Mouse (Mus musculus): ENCODE measurements around the gene Lipa. TPM values are rescaled to one million over a fixed set of nuclear protein-coding genes. Genes with fewer than 3 reads are reported as not detected.

Lipa gene
- polyA plus RNA-seq, 1 experiment from 2014 or later: 24.9 TPM

DNA sequence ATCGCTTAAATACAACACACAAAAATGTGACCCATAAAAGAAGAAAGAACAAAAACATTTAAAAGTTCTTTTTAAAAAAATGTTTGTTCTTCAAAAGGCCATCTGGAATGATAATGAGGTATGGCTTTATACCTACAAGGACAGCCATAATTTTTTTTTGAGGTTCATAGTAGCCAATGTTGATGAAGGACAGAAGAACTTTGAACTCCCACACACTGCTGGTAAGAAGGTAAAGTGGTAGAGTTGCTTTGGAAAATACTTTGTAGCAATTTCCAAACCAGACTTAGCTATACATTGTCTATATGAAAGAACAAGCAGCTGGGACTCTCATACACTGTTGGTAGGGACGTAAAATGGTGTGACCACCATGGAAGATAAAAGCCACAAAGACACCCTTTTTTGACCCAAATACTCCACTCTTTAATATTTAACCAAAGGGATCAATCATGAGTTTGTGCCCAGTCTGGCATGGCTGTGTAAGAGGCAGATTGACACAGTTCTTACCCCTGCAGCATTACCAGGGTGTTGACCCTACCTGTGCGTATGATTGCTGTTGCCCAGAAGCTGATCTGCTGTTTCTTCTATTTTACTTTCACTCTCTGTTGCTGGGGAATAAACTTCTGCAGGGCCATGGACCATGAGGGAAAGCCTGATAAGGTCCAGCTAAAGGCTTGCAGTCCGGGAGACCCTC, 4.9 kb upstream of the Lipa start:
- Histone ChIP-seq H3K4me2 (ENCODE audit: low read length) (no peak overlapping the region), H3K27me3 (ENCODE audit: control insufficient read depth, insufficient read depth, low read depth, low read length) (no peaks in the 10 kb centered on the region), H3K27ac (ENCODE audit: low read length) (no peak overlapping the region), H3K36me3 (ENCODE audit: control insufficient read depth, insufficient read depth, low read length) (no peaks in the 10 kb centered on the region), H3K9ac (ENCODE audit: low read depth, low read length) (no peak overlapping the region), H3K9me3 (replicated peaks; ENCODE audit: control insufficient read depth, low read length, poor library complexity, severe bottlenecking) (no peaks in the 10 kb centered on the region), H3K4me1 (ENCODE audit: control insufficient read depth, insufficient read depth, low read length) (no peaks in the 10 kb centered on the region), H3K4me3 (ENCODE audit: low read depth, low read length) (no peak overlapping the region)
- 95% methylated on average over 4 of the region's 4 CpGs for WGBS
- no peak for ATAC-seq

DNA sequence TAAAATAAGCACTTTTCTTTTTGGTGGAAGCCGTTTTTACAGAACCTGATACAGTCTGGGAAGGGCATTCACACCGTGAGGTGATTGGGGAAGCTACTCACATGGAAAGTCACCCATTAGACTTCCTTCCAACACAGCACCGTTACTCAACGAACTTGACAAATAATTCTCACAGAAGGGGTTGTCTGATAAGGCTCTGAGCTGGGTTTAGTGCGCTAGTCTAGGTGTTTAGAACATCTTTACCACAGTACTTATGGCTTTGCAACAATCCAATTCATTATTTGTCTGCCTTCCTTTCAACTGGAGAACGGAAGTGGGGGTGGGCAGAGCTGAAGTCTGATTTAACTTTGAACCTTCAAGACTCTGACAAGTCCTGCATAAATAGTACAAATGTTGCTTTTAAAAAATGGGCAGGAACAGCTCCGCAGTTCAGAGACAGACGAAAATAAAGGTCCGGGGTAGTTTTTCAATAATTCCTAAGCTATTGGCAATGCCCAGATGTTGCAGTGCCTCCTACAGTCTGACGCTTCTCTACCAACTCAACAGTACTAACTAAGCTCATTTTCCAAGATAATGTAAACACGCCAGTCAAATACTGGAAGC, 852 bp downstream of the Lipa start:
- Histone ChIP-seq H3K4me2 (ENCODE audit: low read length) (peak overlapping the region; percentile 87), H3K4me1 (ENCODE audit: control insufficient read depth, insufficient read depth, low read length) (peaks cover 6% of the 10 kb centered on the region), H3K9ac (ENCODE audit: low read depth, low read length) (peak overlapping the region; percentile 85), H3K27me3 (ENCODE audit: control insufficient read depth, insufficient read depth, low read depth, low read length) (no peaks in the 10 kb centered on the region), H3K9me3 (replicated peaks; ENCODE audit: control insufficient read depth, low read length, poor library complexity, severe bottlenecking) (no peaks in the 10 kb centered on the region), H3K36me3 (ENCODE audit: control insufficient read depth, insufficient read depth, low read length) (no peaks in the 10 kb centered on the region), H3K4me3 (ENCODE audit: low read depth, low read length) (peak overlapping the region; percentile 77), H3K27ac (ENCODE audit: low read length) (peak overlapping the region; percentile 80)
- peak; percentile 47 for ATAC-seq
- WGBS: 43% methylated on average over 11 of the region's 11 CpGs

DNA sequence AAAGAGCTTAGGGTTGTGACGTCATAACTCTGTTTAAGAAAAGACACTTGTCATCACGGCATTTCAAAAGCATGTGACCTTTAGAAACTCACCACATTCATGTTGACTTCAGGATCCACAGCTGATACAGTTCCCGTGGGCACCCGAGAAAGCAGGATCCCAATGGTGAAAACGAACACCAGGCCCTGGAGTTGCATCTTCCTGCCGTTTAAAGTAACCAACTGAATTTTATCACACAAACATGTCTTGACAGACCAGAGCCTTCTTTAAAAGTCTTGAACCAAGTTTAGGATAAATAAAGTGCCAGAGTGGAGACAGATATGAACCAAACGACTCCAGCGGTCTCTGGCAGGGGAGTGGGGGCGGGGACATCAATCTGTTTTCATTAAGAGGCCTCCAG, 2.6 kb downstream of the Lipa start:
- Histone ChIP-seq H3K4me3 (ENCODE audit: low read depth, low read length) (no peak overlapping the region), H3K9me3 (replicated peaks; ENCODE audit: control insufficient read depth, low read length, poor library complexity, severe bottlenecking) (no peaks in the 10 kb centered on the region), H3K27me3 (ENCODE audit: control insufficient read depth, insufficient read depth, low read depth, low read length) (no peaks in the 10 kb centered on the region), H3K27ac (ENCODE audit: low read length) (no peak overlapping the region), H3K36me3 (ENCODE audit: control insufficient read depth, insufficient read depth, low read length) (no peaks in the 10 kb centered on the region), H3K4me1 (ENCODE audit: control insufficient read depth, insufficient read depth, low read length) (peaks cover 6% of the 10 kb centered on the region), H3K4me2 (ENCODE audit: low read length) (no peak overlapping the region), H3K9ac (ENCODE audit: low read depth, low read length) (no peak overlapping the region)
- WGBS: 83% methylated on average over 9 of the region's 9 CpGs
- ATAC-seq: no peak

- Histone ChIP-seq H3K4me2 (ENCODE audit: low read length) (no peak overlapping the region), H3K36me3 (ENCODE audit: control insufficient read depth, insufficient read depth, low read length) (no peaks in the 10 kb centered on the region; the same call in 1 of the 2 replicates), H3K27ac (ENCODE audit: low read length) (no peak overlapping the region), H3K4me3 (ENCODE audit: low read depth, low read length) (no peak overlapping the region), H3K27me3 (ENCODE audit: control insufficient read depth, insufficient read depth, low read depth, low read length) (no peaks in the 10 kb centered on the region), H3K9ac (ENCODE audit: low read depth, low read length) (no peak overlapping the region), H3K9me3 (replicated peaks; ENCODE audit: control insufficient read depth, low read length, poor library complexity, severe bottlenecking) (no peaks in the 10 kb centered on the region), H3K4me1 (ENCODE audit: control insufficient read depth, insufficient read depth, low read length) (peaks cover 6% of the 10 kb centered on the region)
- ATAC-seq: no peak
- 86% methylated on average over 12 of the region's 12 CpGs for WGBS
Observed at GRCm38 (mm10) chr19:34523106-34523725, 4.1 kb downstream of the Lipa start.

DNA sequence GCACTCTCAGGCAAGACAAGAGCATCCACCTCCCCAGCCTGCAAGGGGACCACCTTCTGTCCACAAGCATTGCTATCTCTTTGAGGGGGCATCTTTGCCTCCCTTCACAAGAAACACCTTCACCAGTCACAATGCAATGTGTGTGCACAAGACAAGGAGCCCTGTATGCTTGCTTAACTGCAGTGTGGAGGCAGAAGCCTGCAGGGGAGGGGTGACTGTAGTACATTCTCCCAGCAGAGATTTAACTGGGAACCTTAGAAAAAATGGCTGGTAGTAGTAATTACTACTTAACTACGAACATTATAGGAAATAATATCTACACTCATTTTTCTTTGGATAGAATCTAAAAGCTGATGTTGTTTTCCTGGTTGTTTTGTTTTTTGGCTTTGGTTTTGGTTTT, 5.3 kb downstream of the Lipa start:
- Histone ChIP-seq H3K9ac (ENCODE audit: low read depth, low read length) (no peak overlapping the region), H3K4me2 (ENCODE audit: low read length) (no peak overlapping the region), H3K36me3 (ENCODE audit: control insufficient read depth, insufficient read depth, low read length) (no peaks in the 10 kb centered on the region; the same call in 1 of the 2 replicates), H3K27ac (ENCODE audit: low read length) (no peak overlapping the region), H3K27me3 (ENCODE audit: control insufficient read depth, insufficient read depth, low read depth, low read length) (no peaks in the 10 kb centered on the region), H3K4me3 (ENCODE audit: low read depth, low read length) (no peak overlapping the region), H3K4me1 (ENCODE audit: control insufficient read depth, insufficient read depth, low read length) (peaks cover 6% of the 10 kb centered on the region), H3K9me3 (replicated peaks; ENCODE audit: control insufficient read depth, low read length, poor library complexity, severe bottlenecking) (no peaks in the 10 kb centered on the region)
- ATAC-seq: no peak
- WGBS: 81% methylated on average over 1 of the region's 1 CpGs

GRCm38 (mm10) chr19:34521361-34521760, 5.9 kb downstream of the Lipa start:
- H3K9ac ChIP-seq (ENCODE audit: low read depth, low read length): no peak overlapping the region
- H3K9me3 ChIP-seq (replicated peaks; ENCODE audit: control insufficient read depth, low read length, poor library complexity, severe bottlenecking): no peaks in the 10 kb centered on the region
- H3K4me2 ChIP-seq (ENCODE audit: low read length): no peak overlapping the region
- ATAC-seq: no peak
- H3K27ac ChIP-seq (ENCODE audit: low read length): no peak overlapping the region
- no peaks in the 10 kb centered on the region; the same call in 1 of the 2 replicates for H3K36me3 ChIP-seq (ENCODE audit: control insufficient read depth, insufficient read depth, low read length)
- H3K4me1 ChIP-seq (ENCODE audit: control insufficient read depth, insufficient read depth, low read length): peaks cover 5% of the 10 kb centered on the region
- WGBS: 84% methylated on average over 2 of the region's 2 CpGs
- no peaks in the 10 kb centered on the region for H3K27me3 ChIP-seq (ENCODE audit: control insufficient read depth, insufficient read depth, low read depth, low read length)
- H3K4me3 ChIP-seq (ENCODE audit: low read depth, low read length): no peak overlapping the region

DNA sequence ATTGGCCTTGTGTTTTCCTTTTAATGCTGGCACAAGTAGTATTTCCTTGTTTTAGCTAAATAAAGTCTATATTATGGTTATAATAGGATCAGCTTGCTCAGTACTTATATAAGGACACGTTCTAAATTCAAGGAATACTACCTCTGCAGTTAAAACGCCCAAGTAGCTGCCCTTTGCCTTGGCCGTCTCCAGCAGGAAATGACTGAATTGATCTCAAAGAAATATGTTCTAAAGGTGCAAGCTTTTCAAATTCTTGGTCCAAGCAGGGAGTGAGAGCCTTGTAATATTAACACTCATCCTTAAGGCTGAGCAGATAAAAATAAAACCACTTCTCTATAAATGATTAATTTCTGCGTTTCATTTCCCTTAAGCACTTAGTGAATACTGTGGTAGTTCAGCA, 7.2 kb downstream of the Lipa start:
- H3K27ac ChIP-seq (ENCODE audit: low read length): no peak overlapping the region
- 82% methylated on average over 4 of the region's 4 CpGs for WGBS

GRCm38 (mm10) chr19:34519646-34520045, 7.6 kb downstream of the Lipa start:
- no peaks in the 10 kb centered on the region for H3K9me3 ChIP-seq (replicated peaks; ENCODE audit: control insufficient read depth, low read length, poor library complexity, severe bottlenecking)
- ATAC-seq: no peak
- H3K4me3 ChIP-seq (ENCODE audit: low read depth, low read length): no peak overlapping the region
- no peaks in the 10 kb centered on the region for H3K4me1 ChIP-seq (ENCODE audit: control insufficient read depth, insufficient read depth, low read length)
- H3K36me3 ChIP-seq (ENCODE audit: control insufficient read depth, insufficient read depth, low read length): no peaks in the 10 kb centered on the region; the same call in 1 of the 2 replicates
- no peak overlapping the region for H3K27ac ChIP-seq (ENCODE audit: low read length)
- H3K4me2 ChIP-seq (ENCODE audit: low read length): no peak overlapping the region
- 92% methylated on average over 3 of the region's 3 CpGs for WGBS
- no peaks in the 10 kb centered on the region for H3K27me3 ChIP-seq (ENCODE audit: control insufficient read depth, insufficient read depth, low read depth, low read length)
- H3K9ac ChIP-seq (ENCODE audit: low read depth, low read length): no peak overlapping the region

More for the DNA sequence above, 7.2 kb downstream of the Lipa start:
- Histone ChIP-seq H3K9me3 (replicated peaks; ENCODE audit: control insufficient read depth, low read length, poor library complexity, severe bottlenecking) (no peaks in the 10 kb centered on the region), H3K4me1 (ENCODE audit: control insufficient read depth, insufficient read depth, low read length) (no peaks in the 10 kb centered on the region), H3K4me2 (ENCODE audit: low read length) (no peak overlapping the region), H3K36me3 (ENCODE audit: control insufficient read depth, insufficient read depth, low read length) (no peaks in the 10 kb centered on the region; the same call in 1 of the 2 replicates), H3K4me3 (ENCODE audit: low read depth, low read length) (no peak overlapping the region), H3K27me3 (ENCODE audit: control insufficient read depth, insufficient read depth, low read depth, low read length) (no peaks in the 10 kb centered on the region), H3K9ac (ENCODE audit: low read depth, low read length) (no peak overlapping the region)
- no peak for ATAC-seq

GRCm38 (mm10) chr19:34518786-34519185, 8.5 kb downstream of the Lipa start:
- Histone ChIP-seq H3K9ac (ENCODE audit: low read depth, low read length) (no peak overlapping the region), H3K4me2 (ENCODE audit: low read length) (no peak overlapping the region), H3K36me3 (ENCODE audit: control insufficient read depth, insufficient read depth, low read length) (no peaks in the 10 kb centered on the region; the same call in 1 of the 2 replicates), H3K9me3 (replicated peaks; ENCODE audit: control insufficient read depth, low read length, poor library complexity, severe bottlenecking) (no peaks in the 10 kb centered on the region), H3K4me3 (ENCODE audit: low read depth, low read length) (no peak overlapping the region), H3K27me3 (ENCODE audit: control insufficient read depth, insufficient read depth, low read depth, low read length) (no peaks in the 10 kb centered on the region), H3K27ac (ENCODE audit: low read length) (no peak overlapping the region), H3K4me1 (ENCODE audit: control insufficient read depth, insufficient read depth, low read length) (no peaks in the 10 kb centered on the region)
- WGBS: 77% methylated on average over 3 of the region's 3 CpGs
- ATAC-seq: no peak

Measured in midbrain, embryonic 16.5 days (tissue).